Mouse (Mus musculus): ENCODE data around the gene Lzts2. TPM values are rescaled to one million over a fixed set of nuclear protein-coding genes. Genes with fewer than 3 reads are reported as not detected.

Lzts2 gene
- polyA plus RNA-seq (2015; fragmentation: Nextera tagmentation; extraction: Ambion mirVana), result 40.1 and 45.0 TPM in 2 replicates

DNA sequence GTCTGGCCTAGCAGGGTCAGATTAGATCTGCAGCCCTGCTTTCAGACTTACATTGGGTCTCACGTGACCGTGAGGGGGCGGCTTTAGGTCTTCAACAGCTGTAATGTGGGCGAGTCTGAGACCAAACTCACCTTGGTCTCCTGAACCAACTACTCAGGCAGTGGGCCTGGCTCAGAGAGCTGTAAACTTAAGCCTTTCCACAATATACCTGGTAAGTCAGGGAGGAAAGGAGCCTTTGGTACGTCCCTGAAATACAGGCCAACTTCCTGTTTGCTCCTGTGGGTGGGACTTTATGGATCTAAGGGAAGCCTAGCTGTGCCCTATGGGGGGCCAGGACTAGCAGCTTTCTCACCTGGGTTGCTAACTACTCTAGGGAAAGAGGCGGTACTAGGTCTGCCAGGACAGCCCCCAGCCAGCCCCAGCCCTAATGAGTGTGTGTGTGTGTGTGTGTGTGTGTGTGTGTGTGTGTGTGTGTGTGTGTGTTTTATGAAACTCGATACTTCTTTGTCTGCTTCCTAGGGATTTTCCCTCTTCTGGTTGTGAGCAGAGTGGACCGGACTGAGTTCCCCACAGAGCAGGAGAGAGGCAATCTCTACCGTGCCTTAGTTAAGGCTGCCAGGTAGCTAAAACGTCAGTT lies at the start of gene Lzts2:
TSS of gene Lzts2 (plus strand) at position 80 of the 637 bp plus-strand sequence.
- DNase-seq (ENCODE audit: low spot score) (peak; percentile 87), ATAC-seq (ENCODE audit: low FRiP score, low TSS enrichment) (peak; percentile 82)
- TF ChIP-seq EP300 (optimal IDR thresholded peaks at IDR 0.05), result no peak
- no peak for TF ChIP-seq CTCF (IDR thresholded peaks at IDR 0.05; ENCODE audit: low read depth)
- Histone ChIP-seq H3K27ac (replicated peaks) (peak within 1 kb of the TSS; percentile 99), H3K4me2 (replicated peaks; ENCODE audit: low read depth) (peak within 1 kb of the TSS; percentile 95), H3K9me3 (ENCODE audit: control insufficient read depth, low read length) (no peaks in the 10 kb centered on the region), H3K4me3 (ENCODE audit: low read depth, low read length) (peak within 1 kb of the TSS; percentile 63), H3K4me1 (replicated peaks; ENCODE audit: control insufficient read depth, insufficient read depth) (peaks cover 5% of the 10 kb centered on the region; the same call in 1 of the 2 replicates), H3K36me3 (ENCODE audit: control insufficient read depth, insufficient read depth, low read length) (peaks cover 3% of the 10 kb centered on the region; the same call in 1 of the 2 replicates), H3K27me3 (ENCODE audit: control insufficient read depth, insufficient read depth, low read length) (no peaks in the 10 kb centered on the region), H3K9ac (ENCODE audit: low read length) (peak within 1 kb of the TSS; percentile 85)
- WGBS, result 3% methylated on average over 10 of the region's 10 CpGs

DNA sequence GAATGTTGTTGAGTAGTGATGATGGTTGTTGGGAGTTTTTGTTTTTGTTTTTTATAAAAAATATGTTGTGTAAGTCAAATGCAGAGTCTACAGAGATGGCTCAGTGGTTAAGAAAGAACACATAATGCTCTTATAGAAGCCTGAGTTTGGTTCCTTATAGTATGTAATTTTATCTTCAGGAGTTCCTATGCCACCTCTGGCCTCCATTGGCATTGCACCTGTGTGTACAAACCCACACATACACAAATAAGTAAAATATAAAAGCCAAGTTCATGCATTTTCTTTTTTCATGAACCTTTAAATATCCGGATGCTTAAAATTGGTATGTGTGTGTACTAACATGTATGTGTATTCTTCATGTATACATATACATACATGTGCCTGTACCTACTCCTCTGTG lies 48.2 kb upstream of the Lzts2 start:
- Histone ChIP-seq H3K9me3 (ENCODE audit: control insufficient read depth, low read length) (no peaks in the 10 kb centered on the region), H3K4me1 (replicated peaks; ENCODE audit: control insufficient read depth, insufficient read depth) (no peaks in the 10 kb centered on the region), H3K27ac (replicated peaks) (no peak overlapping the region), H3K27me3 (ENCODE audit: control insufficient read depth, insufficient read depth, low read length) (no peaks in the 10 kb centered on the region), H3K4me2 (replicated peaks; ENCODE audit: low read depth) (no peak overlapping the region), H3K4me3 (ENCODE audit: low read depth, low read length) (no peak overlapping the region), H3K9ac (ENCODE audit: low read length) (no peak overlapping the region), H3K36me3 (ENCODE audit: control insufficient read depth, insufficient read depth, low read length) (peaks cover 25% of the 10 kb centered on the region)
- 90% methylated on average over 1 of the region's 1 CpGs for WGBS
- DNase-seq (ENCODE audit: low spot score), result no peak
- TF ChIP-seq EP300 (optimal IDR thresholded peaks at IDR 0.05) (no peak), CTCF (IDR thresholded peaks at IDR 0.05; ENCODE audit: low read depth) (no peak)
- ATAC-seq (ENCODE audit: low FRiP score, low TSS enrichment), result no peak

DNA sequence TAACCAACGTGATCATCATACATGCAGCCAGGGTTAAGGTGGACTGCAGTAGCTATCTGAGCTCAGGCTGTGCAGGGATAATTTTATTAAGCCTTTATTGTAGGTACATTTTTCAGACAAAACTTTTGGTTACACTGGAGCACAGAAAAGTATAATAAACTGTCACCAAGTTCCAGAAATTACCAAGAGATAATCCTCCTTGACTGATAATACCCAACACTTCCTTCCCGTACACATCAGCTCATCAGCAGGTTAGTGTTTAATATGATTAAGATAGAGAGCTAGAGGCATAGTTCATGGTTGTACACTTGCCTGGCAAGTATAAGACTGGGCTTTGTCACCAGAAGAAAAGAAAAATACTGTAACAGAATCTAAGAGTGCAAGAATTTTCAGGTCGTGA lies 45.9 kb upstream of the Lzts2 start:
- H3K36me3 ChIP-seq (ENCODE audit: control insufficient read depth, insufficient read depth, low read length), result peaks cover 21% of the 10 kb centered on the region
- WGBS, result 81% methylated on average over 3 of the region's 3 CpGs
- ATAC-seq (ENCODE audit: low FRiP score, low TSS enrichment) (no peak), DNase-seq (ENCODE audit: low spot score) (no peak)
- no peak overlapping the region for H3K4me3 ChIP-seq (ENCODE audit: low read depth, low read length)
- TF ChIP-seq CTCF (IDR thresholded peaks at IDR 0.05; ENCODE audit: low read depth) (no peak), EP300 (optimal IDR thresholded peaks at IDR 0.05) (no peak)
- no peak overlapping the region for H3K9ac ChIP-seq (ENCODE audit: low read length)
- no peaks in the 10 kb centered on the region for H3K4me1 ChIP-seq (replicated peaks; ENCODE audit: control insufficient read depth, insufficient read depth)
- H3K9me3 ChIP-seq (ENCODE audit: control insufficient read depth, low read length), result no peaks in the 10 kb centered on the region
- H3K27ac ChIP-seq (replicated peaks), result no peak overlapping the region
- no peaks in the 10 kb centered on the region for H3K27me3 ChIP-seq (ENCODE audit: control insufficient read depth, insufficient read depth, low read length)
- no peak overlapping the region for H3K4me2 ChIP-seq (replicated peaks; ENCODE audit: low read depth)

DNA sequence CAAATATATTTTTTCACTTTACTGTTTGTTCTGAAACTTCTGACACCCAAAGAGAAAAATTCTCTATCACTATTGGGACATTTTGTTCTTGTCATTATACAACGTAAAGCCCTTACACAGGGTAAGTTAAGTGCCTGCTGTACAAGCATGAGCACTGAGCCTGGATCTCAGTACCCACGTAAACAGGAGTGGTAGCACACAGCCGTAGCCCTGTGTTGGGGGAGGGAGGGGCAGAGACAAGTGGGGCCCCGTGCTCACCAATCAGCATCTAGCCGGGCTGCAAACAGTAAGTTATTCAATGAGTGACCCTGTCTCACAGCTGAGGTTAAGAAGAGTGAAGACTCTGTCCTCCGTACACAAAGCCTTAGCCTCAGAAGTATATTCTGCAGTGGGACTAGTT lies 37.6 kb upstream of the Lzts2 start:
- no peaks in the 10 kb centered on the region for H3K9me3 ChIP-seq (ENCODE audit: control insufficient read depth, low read length)
- H3K27ac ChIP-seq (replicated peaks), result no peak overlapping the region
- DNase-seq (ENCODE audit: low spot score), result peak; percentile 40
- no peaks in the 10 kb centered on the region for H3K4me1 ChIP-seq (replicated peaks; ENCODE audit: control insufficient read depth, insufficient read depth)
- H3K4me2 ChIP-seq (replicated peaks; ENCODE audit: low read depth), result no peak overlapping the region
- TF ChIP-seq EP300 (optimal IDR thresholded peaks at IDR 0.05) (no peak), CTCF (IDR thresholded peaks at IDR 0.05; ENCODE audit: low read depth) (no peak)
- no peak overlapping the region for H3K4me3 ChIP-seq (ENCODE audit: low read depth, low read length)
- peaks cover 21% of the 10 kb centered on the region; the same call in 1 of the 2 replicates for H3K36me3 ChIP-seq (ENCODE audit: control insufficient read depth, insufficient read depth, low read length)
- no peaks in the 10 kb centered on the region for H3K27me3 ChIP-seq (ENCODE audit: control insufficient read depth, insufficient read depth, low read length)
- ATAC-seq (ENCODE audit: low FRiP score, low TSS enrichment), result peak; percentile 72; the same call in 1 of the 2 replicates
- WGBS, result 65% methylated on average over 6 of the region's 6 CpGs
- H3K9ac ChIP-seq (ENCODE audit: low read length), result no peak overlapping the region

GRCm38 (mm10) chr19:44977148-44977547 lies 37.1 kb upstream of the Lzts2 start:
- no peak for TF ChIP-seq CTCF (IDR thresholded peaks at IDR 0.05; ENCODE audit: low read depth)
- no peak for TF ChIP-seq EP300 (optimal IDR thresholded peaks at IDR 0.05)
- no peak overlapping the region for H3K9ac ChIP-seq (ENCODE audit: low read length)
- H3K36me3 ChIP-seq (ENCODE audit: control insufficient read depth, insufficient read depth, low read length), result peaks cover 24% of the 10 kb centered on the region; the same call in 1 of the 2 replicates
- DNase-seq (ENCODE audit: low spot score) (no peak), ATAC-seq (ENCODE audit: low FRiP score, low TSS enrichment) (no peak)
- no peak overlapping the region for H3K4me2 ChIP-seq (replicated peaks; ENCODE audit: low read depth)
- no peaks in the 10 kb centered on the region for H3K9me3 ChIP-seq (ENCODE audit: control insufficient read depth, low read length)
- H3K4me1 ChIP-seq (replicated peaks; ENCODE audit: control insufficient read depth, insufficient read depth), result no peaks in the 10 kb centered on the region
- no peak overlapping the region for H3K27ac ChIP-seq (replicated peaks)
- H3K4me3 ChIP-seq (ENCODE audit: low read depth, low read length), result no peak overlapping the region
- 72% methylated on average over 6 of the region's 6 CpGs for WGBS
- H3K27me3 ChIP-seq (ENCODE audit: control insufficient read depth, insufficient read depth, low read length), result no peaks in the 10 kb centered on the region

DNA sequence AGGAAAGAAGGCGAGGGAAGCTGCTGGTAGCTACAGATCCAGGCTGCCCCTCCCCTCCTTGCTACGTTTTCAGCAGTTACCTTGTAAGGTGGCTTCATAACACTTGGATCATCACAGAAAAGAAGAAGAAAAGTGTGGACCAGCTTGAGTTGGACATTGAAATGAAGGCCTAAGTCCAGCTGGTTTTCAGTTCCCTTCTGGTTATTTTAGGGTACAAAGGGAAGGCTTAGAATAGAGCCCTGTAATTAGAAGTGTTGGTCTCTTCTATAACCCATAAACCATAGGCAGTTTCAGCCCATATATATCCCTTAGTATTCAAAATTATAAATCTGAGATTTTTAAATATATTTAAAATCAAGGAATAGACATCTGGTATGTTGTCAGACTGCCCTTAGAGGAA lies 33.4 kb upstream of the Lzts2 start:
- ATAC-seq (ENCODE audit: low FRiP score, low TSS enrichment) (no peak), DNase-seq (ENCODE audit: low spot score) (no peak)
- Histone ChIP-seq H3K4me2 (replicated peaks; ENCODE audit: low read depth) (no peak overlapping the region), H3K36me3 (ENCODE audit: control insufficient read depth, insufficient read depth, low read length) (peaks cover 14% of the 10 kb centered on the region; the same call in 1 of the 2 replicates), H3K9me3 (ENCODE audit: control insufficient read depth, low read length) (no peaks in the 10 kb centered on the region), H3K27me3 (ENCODE audit: control insufficient read depth, insufficient read depth, low read length) (no peaks in the 10 kb centered on the region), H3K4me3 (ENCODE audit: low read depth, low read length) (no peak overlapping the region), H3K27ac (replicated peaks) (no peak overlapping the region), H3K4me1 (replicated peaks; ENCODE audit: control insufficient read depth, insufficient read depth) (no peaks in the 10 kb centered on the region), H3K9ac (ENCODE audit: low read length) (no peak overlapping the region)
- TF ChIP-seq CTCF (IDR thresholded peaks at IDR 0.05; ENCODE audit: low read depth), result no peak
- TF ChIP-seq EP300 (optimal IDR thresholded peaks at IDR 0.05), result no peak
- 58% methylated on average over 2 of the region's 2 CpGs for WGBS
